Mouse (Mus musculus) MEL (cell line): Measurements from ENCODE around the gene Gm5426. TPM values are rescaled to one million over a fixed set of nuclear protein-coding genes. Genes with fewer than 3 reads are reported as not detected.

Source experiments
- polyA plus RNA-seq, 2 experiments: library from polyadenylated mRNA; stranded (reverse) in 1 of 2; unstranded in 1 of 2; fragments of >175 nt in 1 of 2; fragments of >200 nt in 1 of 2; gene quantifications; 2 replicates each; pipeline versions ENCODE4 v1.2.1 to v1.2.4; 2012; ENCODE audit warnings: low replicate concordance in 2 of 2, low read depth in 1 of 2; ENCODE audit not compliant: insufficient read length in 2 of 2, insufficient read depth in 1 of 2, missing spikeins in 1 of 2
- total RNA-seq: library from RNA; depleted of rRNA; stranded (reverse); fragments of 300-350 nt; gene quantifications from 2 replicates; pipeline ENCODE4 v1.2.3, GENCODE M21; 2012; rRNA removed

Gm5426 gene
- total and polyA plus RNA-seq, 3 experiments, result 1.0 TPM; not detected in 2

Other genes starting within 250 kb of the Gm5426 start
- gene Eea1, start 196.0 kb upstream of the Gm5426 start, total RNA-seq, result 10.2 and 10.7 TPM in 2 replicates
- gene Eea1, start 196.0 kb upstream of the Gm5426 start, polyA plus RNA-seq, result 10 to 100 TPM in 1 of 2 experiments, 1 to 10 TPM in 1; 9.2 to 43.5 TPM